Comparison of ENCODE assay signal across 14 mouse cellular contexts in genomic region chr2:68765371-68765770, GRCm38 (mm10).
"Had no signal": no experiment of that assay in that cellular context is flagged by ENCODE, and none has a peak within 500 bp of the region (broad histone marks: within the 10 kb centered on the region; RNA-seq: fewer than 3 reads in every experiment).

No protein-coding gene starts in this region.

- H3K9ac ChIP-seq: limb, embryonic 15.5 days; liver, embryonic 12.5 days; lung, embryonic 14.5 days; neural tube, embryonic 12.5 days had no signal

- H3K4me2 ChIP-seq: limb, embryonic 15.5 days; liver, embryonic 12.5 days; lung, embryonic 14.5 days; neural tube, embryonic 12.5 days had no signal

- H3K36me3 ChIP-seq: limb, embryonic 15.5 days; liver, embryonic 12.5 days; midbrain, embryonic 10.5 days; neural tube, embryonic 12.5 days had no signal

- H3K9me3 ChIP-seq: limb, embryonic 15.5 days; liver, embryonic 12.5 days; midbrain, embryonic 10.5 days; neural tube, embryonic 12.5 days had no signal

- H3K27ac ChIP-seq: limb, embryonic 15.5 days; liver, embryonic 12.5 days; midbrain, embryonic 10.5 days; neural tube, embryonic 12.5 days had no signal

- H3K4me3 ChIP-seq: limb, embryonic 15.5 days; liver, embryonic 12.5 days; midbrain, embryonic 10.5 days; neural tube, embryonic 12.5 days had no signal

- H3K4me1 ChIP-seq: limb, embryonic 15.5 days; liver, embryonic 12.5 days; midbrain, embryonic 10.5 days; neural tube, embryonic 12.5 days had no signal

- ATAC-seq: intestine, embryonic 16.5 days; liver, embryonic 12.5 days had no signal

- DNase-seq: layer of hippocampus, adult 9-11 months; layer of hippocampus, postnatal 36 days; lung, embryonic 14.5 days; lung, postnatal 10 days; lung, postnatal 4 days; midbrain, embryonic 14.5 days; spleen, adult 18-20 months; thymus, adult 18-20 months; thymus, postnatal 14 days had no signal

- H3K27me3 ChIP-seq: limb, embryonic 15.5 days; liver, embryonic 12.5 days; neural tube, embryonic 12.5 days had no signal
